Mouse (Mus musculus) frontal cortex, postnatal 14 days (tissue): Measurements from ENCODE around the gene AI413582.

ENCODE experiments used
- DNase-seq, 2 experiments: peaks; one replicate each; pipeline ENCODE4 v3.0.0; 2022; ENCODE audit warnings: low spot score in 2 of 2

The AI413582 gene

DNA sequence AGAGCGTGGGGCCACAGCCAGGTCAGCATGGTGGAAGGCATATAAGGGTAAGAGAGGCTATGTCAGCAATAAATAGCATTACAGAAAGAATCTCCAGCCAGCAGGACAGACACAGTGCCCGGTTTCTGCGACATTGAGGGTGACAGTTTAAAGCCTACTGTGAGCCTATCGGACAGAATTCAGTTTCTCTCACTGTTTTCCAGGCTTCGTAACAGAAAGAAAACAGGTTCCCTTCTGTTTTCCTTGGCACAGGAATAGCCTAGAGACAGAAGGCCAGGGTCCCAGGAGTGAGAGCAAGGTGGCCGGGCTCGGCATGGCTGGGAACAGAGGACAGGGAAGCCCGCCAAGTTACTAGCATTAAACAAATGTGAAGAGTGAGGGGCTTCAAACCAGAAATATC is 14.3 kb upstream of the AI413582 start:
- no peak for DNase-seq

DNA sequence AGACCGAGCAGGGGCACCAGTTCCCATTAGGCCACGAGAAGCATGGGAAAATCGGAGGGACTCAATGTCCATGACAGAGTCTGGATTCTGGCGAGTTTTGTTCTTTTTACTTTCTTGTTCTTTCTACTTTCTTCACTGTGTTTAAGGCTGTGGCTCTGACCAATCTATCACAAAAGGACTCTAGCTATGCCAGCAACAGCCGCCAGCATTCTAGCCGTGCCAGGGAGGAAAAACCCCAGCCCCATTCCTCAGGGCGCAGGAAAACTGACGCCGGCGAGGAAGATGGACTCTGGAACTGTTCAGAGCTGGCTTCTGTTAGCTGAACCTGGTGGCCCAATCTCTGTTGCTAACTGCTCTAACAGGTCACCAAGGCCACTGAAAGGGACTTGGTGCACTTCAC is 12.9 kb upstream of the AI413582 start:
- DNase-seq, result no peak

DNA sequence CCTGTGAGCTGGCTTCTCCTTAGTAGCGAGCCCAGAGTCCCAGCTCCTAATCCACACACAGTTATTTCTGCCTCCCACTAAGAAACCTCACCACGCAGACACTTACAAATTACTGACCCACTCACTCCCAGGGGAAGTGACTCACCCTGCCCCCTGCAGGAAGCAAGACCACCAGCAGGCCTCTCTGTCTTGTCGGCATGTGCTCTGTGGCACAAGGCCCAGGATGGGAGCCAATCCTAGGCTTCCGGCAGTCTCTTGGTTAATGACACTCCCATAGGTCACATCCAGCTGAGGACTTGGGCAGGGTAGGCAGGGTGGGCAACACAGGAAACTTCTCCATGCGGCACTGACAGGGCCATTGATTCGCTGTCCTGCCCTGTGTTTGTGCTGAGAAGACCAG is 11.9 kb upstream of the AI413582 start:
- DNase-seq, result no peak

DNA sequence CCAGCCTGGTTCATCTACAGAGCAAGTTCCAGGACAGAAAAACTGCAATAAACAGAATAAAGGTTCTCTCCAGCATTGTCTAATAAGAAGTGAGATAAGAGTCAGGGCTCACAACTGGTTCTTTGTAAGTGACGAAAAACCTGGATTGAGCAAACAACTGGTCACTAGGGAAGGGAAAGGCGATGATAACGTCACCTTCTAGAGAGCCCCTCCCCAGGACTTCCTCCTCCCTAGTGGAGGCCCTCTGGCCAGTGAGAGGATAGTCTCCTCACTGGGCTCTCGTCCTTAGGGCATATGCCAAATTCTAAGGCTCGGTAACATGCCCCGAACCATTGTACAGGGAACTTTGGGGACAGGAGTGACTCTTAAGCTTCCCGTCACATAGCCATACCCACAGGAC is 10.5 kb upstream of the AI413582 start:
- no peak for DNase-seq

DNA sequence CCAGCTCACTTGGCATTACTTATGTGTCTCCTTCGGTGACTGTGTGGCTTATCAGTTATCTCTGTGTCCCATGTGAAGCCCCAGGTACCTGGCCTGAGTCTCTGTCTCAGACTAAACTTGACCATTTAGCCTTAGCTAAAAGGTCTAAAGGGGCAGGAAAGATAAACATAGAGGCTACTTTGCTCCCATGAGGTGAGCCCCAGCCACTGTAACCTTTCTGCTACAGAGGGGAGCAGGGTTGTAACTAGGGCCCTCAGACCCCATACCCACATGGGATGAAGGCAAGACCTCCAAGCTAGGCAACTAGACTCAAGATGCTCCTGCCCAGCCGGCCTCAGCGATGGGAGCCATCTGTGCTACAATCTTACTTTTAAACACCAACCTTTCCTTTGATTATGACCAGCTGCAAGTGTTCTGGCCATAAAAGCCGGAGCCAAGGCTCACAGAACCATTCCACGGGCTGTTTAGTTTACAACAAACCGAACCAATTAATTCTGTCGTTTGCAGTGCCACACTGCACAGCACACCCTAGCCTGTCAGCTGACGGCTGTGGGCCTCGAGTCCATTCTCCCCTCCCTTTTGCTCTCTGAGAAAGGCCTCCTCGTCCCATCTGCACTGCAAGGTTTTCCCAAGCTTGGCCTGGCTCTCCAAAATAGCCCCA is 9.7 kb upstream of the AI413582 start:
- no peak for DNase-seq

DNA sequence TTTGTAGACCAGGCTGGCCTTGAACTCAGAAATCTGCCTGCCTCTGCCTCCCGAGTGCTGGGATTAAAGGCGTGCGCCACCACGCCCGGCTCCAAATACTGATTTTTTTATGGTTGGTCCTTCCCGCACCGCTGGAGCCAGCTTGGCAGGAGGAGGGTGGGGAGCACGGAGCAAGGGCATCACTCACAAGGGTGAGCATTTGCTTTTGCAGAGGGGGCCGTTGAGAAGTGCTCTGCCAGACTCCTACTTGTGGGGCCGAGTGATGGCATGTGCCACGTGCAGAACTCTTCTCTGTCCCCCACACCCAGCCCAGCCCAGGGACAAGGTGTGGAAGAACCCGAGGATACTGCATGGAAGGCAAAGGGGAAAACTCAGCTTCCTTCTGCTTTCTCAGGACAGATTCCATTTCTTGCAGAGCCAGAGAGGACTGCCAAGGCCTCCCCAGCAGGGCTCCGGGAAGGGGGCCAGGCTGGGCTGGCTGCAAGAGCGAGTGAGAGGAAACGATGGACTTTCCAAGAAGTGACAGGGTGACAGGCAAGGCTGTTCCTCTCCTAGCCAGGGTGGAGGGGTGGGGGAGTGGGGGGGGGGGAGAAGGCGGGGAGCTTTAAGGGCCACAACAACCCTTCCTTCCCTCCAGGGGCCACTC is 9.0 kb upstream of the AI413582 start:
- DNase-seq, result peak; percentile 59 to 60

DNA sequence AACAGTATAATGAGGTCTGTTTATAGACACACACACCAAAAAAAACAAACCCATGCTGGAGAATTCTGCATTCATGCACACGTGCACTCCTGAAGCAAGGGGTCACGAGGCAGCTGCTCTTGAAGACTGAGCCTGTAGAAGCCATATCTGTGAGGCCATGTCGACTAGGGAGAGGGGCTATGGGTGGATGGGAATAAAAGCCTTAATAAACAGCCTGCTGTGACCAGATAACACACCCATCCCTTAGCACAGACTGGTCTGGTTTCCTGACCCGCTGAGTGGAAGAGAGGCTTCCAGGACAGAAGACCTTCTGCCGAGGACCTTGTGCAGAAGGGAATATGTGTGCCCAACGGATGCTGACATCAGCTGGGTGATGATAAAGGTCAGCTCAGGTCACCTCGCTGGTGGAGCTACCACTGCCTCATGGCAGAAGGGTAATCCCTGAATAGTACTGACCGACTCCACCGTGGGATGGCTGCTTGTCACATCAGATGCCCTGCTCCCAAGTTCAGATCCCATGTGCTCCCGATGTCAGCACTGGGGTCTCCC is 8.3 kb upstream of the AI413582 start:
- no peak for DNase-seq

DNA sequence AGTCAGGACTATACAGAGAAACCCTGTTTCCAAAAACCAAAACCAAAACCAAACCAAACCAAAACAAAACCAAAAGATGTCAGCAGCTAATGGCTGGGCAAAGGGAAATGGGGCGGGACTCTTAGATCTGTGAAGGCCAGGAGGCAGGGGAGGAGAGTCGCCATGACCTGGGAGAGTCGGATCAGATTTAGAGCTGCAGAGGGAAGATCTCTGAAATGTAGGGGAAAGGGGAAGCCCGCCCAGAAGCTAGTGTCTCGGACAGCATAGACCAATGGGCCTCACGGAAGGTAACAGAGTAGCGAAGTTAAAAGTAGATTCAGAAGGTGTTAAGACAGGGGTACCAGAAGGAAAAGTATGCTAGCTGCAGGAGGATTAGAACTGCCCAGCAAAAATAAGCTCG is 5.8 kb upstream of the AI413582 start:
- no peak for DNase-seq

DNA sequence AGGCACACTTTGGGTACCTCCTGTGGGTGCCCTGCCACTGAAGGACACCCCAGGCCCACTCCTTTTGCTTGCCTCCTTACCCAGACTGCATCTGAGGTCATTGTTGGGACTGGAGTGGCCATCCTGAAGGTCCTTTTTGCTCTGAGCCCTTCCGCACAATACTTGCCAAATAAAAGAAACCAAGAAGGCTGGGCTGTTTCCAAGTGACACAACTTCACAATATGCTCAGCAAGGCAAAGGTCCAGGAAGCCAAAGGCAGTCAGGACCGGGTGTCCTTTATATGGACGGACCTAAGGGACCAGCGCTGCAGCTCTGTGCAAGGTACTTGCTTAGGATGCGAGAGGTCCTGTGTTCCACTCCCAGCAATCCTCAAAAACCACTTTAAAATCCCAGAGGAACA is 2.7 kb upstream of the AI413582 start:
- DNase-seq, result no peak

DNA sequence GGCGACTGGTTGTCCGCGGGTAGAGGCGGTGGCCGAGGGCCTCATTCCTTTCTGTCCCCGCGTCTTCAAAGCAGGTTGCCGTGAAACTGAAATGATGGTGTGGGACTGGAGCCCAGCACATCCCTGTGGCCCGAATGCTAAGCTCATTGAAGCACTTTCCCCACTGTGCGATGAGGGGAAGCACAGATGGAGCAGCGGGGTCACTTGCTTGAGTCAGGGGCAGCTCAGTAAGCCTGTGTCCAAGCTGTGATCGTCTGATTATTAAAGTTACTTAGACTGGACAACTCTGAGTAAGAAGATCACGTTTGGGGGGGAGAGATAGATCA is 349 bp upstream of the AI413582 start:
- DNase-seq, result no peak

DNA sequence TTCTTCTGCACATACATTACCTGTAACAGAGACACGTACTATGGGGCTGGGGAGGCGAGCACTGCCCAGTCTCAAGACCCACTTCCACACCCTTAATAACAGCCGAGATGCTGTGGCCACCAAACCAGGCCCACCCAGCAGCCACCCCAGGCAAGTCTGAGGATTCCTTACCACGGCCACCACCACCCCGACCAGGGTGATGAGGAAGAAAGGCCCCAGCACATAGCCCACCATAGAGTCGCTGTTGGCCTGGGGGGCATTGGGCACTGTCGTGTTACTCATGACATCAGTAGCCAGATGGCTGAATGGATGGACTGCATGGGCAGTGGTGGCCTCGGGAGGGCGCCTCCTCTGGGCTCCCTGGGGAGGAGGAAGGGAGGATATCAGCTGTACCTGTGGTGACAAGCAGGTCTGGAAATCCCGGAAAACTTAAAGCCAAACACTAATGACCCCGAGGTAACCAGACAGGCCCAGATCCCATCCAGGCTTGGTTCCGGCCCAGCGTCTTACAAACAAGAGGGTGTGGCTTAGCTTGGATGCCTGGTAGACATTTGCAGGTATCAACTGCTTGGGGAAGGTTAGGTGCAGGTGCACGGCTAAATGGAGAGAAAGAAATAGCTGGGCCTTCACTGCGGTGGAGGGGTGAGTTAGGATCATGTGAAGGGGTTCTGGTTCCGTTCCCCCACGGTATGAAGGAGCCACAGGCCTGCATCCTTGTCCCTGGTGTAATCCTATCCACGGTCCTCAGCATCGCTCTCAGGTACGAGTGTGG is 979 bp downstream of the AI413582 start:
- no peak for DNase-seq

DNA sequence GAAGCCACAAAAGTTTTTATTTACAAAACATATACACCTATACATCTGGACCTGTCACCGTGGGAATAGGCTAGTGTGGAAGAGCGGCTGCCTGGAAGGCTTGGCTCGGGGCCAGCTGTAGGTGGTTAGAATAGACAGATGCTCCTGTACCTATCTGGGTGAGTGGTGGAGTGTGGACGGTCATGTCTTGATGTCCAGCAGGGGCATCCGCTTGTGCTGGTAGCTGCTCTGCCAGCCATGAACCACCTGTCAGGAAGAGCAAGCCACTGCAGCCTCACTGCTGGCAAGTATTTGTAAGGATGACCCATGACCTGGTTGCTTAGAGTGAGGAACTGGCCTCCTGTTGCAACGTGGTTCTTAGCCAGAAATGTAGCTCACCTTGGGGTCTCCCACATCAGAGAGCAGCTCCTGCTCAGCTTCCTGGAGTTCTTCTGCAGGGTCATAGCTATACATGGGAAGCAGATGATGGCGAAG is 1.7 kb downstream of the AI413582 start:
- DNase-seq, result no peak

DNA sequence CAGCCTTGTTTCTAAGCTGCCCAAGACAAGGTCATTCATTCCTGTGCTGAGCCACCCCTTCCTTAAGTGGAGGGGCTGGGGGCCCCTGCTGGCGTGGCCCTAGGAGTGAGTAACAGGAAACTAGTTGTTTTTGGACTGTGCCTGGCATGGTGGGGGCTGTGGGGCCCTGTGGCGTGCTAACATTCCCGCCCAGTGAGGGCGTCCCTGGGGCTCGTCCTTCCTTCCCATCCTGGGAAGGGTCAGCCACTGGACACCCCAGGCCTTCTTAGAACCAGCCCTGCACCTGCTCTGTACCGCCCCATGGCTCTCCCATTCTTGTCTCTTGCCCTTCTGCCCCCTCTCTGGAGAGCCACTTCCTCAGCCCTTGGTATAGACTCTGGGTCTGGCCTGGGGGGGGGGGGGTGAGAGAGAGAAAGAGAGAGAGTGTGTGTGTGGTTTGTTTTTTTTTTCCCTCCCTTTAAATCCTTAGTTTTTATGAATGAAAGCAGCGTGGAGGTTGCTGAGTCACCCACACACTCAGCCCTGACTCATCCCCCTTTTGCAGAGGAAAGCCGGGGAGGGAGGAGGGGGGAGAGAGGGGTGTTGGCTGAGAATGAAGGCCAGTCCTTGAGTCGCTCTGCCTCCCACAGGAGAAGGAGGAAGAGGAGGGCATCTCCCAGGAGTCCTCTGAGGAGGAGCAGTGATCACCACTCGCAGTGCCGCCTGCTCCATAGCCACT is 3.6 kb downstream of the AI413582 start:
- no peak for DNase-seq

DNA sequence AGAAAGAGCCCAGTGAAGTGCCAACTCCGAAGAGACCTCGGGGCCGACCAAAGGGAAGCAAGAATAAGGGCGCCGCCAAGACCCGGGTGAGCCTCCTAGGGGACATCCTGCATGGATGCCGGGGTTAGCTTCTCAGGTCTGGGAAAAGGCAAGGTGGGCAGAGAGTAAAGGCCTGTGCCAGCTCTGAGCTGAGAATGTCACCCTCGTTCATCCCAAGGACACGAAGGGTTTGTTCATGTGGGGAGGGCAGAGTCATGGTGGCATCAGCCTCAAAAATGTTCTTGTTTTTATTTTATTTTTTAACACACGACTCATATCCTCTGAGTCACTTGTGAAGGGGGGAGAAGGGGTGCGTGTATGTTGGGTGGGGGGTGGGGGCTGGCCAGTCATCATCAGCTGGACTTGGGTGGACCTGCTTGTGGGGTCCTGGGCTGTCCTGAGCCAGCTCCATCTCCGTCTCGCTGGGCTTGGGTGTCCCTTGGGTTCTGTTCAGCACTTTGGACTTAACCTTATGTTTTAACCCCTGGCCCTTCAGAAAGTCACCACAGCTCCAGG is 4.6 kb downstream of the AI413582 start:
- no peak for DNase-seq

DNA sequence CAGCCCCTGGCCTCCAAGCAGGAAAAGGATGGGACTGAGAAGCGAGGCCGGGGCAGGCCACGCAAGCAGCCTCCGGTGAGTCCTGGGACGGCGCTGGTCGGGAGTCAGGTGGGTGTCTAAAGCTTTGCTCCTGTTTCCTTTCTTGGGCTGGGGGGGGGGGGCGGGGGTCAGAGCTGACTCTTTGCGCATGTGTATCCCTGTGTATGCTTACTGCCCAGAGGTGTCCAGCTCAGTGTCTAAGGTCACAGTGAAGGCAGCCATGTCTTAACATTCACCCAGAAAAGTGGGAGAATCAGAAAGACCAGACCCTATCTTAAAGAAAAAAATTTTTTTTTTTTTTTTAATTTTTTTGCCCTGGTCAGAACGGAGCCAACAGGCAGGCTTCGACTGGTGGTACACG is 6.0 kb downstream of the AI413582 start:
- no peak for DNase-seq

DNA sequence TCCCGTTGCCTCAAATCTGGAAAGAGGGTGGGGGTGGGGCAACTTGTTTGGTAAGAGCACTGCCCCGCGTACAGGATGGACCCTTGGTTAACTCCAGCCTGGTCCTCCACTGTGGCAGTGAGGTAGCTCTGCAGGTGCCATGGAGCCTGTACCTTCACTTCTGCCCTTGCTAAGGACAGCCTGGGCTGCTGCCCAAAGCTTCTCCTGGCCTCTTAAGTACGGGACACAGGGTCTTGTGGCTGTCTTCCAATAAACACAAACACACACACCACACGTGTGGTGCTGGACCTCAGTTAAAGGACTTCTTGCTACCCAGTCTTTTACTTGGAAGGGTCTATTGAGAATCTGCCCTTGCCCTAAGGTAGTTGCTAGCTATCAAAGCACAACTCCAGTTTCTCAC is 6.7 kb downstream of the AI413582 start:
- DNase-seq, result no peak

DNA sequence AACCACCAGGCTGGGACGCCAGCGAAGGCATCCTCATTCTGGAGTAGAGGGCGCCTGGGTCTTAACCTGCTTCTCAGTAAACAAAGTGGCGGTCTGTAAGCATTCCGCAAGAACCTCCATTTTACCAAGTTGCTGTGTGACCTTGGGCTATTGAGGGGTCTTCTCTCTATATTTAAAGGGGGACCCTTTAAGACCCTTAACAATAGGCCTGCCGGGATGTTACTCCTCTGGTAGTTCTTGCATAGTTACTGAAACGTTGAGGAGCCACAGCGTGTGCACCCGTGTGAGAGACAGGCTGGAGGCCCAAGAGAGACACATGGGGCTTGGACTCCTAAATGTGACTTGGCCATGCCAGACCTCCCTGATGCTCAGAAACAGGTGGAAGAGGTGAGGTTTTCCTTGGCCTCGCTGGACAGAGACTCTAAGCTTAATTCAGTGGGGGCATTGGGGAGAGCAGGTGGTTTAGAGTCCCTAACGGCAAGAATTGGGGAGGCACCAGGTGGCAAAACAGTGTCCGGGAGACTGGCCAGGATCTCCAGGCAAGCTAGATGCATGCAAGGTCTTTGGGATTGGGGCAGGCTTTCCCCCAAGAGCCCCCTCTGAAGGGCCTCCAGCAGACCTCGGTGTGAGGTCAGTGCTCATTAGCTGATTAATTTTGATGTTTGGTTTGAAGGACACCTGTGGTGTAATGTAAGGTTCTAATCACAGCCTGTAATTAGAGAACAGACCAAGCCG is 7.5 kb downstream of the AI413582 start:
- DNase-seq, result no peak

DNA sequence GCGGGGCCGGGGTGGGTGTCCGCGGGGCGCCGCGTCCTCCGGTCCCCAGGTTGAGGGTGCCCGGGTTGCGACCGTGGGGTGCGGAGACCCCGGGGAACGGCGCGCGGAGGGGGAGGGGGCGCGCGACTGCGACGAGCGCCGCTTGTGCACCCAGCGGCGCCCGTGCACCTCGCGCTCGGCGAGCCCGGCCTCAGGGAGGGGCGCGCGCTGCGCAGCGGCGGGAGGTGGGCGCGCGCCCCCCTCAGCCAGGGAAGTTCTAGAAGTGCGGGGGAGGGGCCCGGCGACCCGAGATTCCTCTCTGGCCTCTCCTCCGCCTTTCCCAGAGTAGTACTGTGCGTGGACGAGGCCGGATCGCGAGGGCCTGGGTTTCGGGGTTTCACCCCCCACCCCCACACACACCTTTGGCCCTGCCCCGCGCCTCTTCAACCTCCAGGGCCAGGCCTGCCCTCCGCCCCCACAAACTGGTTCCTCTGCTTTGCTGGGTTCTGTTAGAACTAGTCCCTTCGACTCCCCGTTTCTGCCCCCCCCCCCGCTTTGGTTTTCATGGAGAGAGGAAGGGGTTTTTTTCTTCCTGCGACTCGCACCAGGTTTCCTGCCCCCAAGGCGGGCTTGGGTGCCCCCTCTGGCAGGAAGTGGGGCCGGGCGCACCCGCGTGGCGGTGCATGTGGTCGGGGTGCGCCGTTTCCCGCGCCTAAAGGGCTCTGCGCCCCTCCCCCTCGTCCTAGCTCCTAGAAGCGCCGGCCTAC is 8.2 kb downstream of the AI413582 start:
- DNase-seq, result no peak

DNA sequence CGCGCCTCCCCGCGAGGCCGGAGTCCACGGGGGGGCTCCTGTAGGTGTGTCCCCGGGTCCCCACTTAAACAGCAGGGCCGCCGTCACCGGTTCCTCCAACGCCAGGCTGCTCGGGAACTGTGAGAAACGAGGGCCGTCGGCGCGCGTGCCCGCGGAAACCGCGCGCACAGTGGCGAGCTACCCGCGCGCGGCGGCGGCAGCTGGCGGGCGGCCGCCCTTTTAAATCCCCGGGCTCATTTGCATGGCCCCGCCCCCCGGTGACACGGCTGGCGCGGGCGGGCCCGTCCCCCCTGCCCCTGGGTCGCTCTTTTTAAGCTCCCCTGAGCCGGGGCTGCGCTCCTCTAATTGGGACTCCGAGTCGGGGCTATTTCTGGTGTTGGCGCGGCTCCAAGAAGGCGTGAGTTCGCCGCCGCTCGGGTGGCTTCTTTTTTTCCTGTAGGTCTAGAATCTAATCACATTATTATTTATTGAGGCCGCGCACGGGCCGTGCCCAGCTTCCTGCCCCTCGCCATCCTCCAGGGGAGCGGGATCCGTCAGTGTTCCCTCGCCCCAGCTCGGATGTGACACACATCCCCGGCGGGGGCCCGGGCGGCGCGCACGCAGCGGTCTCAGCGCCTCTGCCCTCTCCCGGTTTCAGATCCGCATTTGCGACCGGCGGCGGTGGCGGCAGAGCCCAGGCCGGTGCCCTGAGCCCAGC is 9.1 kb downstream of the AI413582 start, which contains the start of gene Hmga1:
Gene Hmga1 (plus strand): TSS at position 183 of the 697 bp plus-strand sequence.
- peak; percentile 75 to 77 for DNase-seq
